Mouse (Mus musculus) gastrocnemius, adult 18-20 months (tissue): Measurements from ENCODE around the gene Smim20. TPM values are rescaled to one million over a fixed set of nuclear protein-coding genes. Genes with fewer than 3 reads are reported as not detected.
A peak's percentile ranks its signal among the peaks of the same experiment; 100 is the strongest.

Source experiments
- DNase-seq: peaks from one replicate; pipeline ENCODE4 v3.0.0; 2021; ENCODE audit warnings: low spot score
- long read RNA-seq, 2 experiments: library from polyadenylated mRNA; stranded (forward); transcript quantifications; one replicate each; pipeline ENCODE4 v2.0.0; 2021
- total RNA-seq, 2 experiments: library from RNA; stranded (reverse); gene quantifications; 2 replicates each; pipeline ENCODE4 v1.2.3; 2021

Smim20 gene
- 10 to 100 TPM; 51.0 to 57.7 TPM for total RNA-seq
- long read RNA-seq, experiment 1, transcript Smim20-201 (3 exons, 922 nt): major isoform, 61 of 73 reads
- long read RNA-seq, experiment 1, partial matches to known transcripts: 0 of 73 reads
- long read RNA-seq, experiment 1, other reads (novel, unspliced or antisense): 6 of 73 reads
- long read RNA-seq, experiment 2, transcript Smim20-201 (3 exons, 922 nt): major isoform, 36 of 42 reads
- long read RNA-seq, experiment 2, partial matches to known transcripts: 3 of 42 reads
- long read RNA-seq, experiment 2, other reads (novel, unspliced or antisense): 1 of 42 reads

DNA sequence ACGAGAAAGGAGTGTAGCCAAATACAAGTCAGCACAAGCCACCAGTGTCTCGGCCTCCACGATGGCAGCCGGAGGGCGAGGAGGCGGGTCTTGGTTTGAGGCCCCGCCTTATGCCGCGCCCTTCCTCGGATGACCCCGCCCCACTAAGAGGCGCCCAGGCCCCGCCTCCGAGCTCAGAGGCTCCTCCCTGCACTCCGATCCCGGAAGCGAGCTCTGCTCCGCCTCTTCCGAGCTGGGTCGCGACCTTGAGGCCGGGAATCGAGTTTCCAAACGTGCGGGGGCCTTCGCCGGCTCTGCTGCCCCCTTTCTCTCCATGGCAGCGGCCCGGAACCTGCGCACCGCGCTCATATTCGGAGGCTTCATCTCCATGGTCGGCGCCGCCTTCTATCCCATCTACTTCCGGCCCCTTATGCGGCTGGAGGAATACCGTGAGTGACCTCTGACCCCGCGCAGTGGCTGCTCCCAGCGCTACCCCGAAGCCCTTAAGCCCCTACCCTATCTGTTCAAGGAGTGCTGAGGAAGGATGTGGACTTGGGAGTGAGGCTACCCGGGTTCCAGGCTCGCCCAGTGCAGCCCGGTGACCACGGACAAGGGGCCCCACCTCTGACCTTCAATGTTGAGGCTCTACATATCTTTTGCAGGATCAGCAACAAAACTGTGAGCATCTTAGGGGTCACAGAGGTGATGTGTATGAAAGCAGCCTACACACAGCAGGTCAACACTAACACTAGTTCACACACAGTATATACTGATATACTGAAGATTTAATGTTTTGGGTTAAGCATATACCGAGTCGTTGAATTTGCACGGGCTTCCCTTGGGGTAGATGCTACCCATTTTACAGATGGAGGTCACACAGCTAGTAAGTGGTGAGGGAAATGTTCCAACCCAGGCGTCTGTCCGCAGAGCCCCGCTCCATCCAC, at the start of gene Smim20:
Gene Smim20, plus strand, starts transcription at position 153 of the 923 bp plus-strand sequence.
- DNase-seq: peak; percentile 85

DNA sequence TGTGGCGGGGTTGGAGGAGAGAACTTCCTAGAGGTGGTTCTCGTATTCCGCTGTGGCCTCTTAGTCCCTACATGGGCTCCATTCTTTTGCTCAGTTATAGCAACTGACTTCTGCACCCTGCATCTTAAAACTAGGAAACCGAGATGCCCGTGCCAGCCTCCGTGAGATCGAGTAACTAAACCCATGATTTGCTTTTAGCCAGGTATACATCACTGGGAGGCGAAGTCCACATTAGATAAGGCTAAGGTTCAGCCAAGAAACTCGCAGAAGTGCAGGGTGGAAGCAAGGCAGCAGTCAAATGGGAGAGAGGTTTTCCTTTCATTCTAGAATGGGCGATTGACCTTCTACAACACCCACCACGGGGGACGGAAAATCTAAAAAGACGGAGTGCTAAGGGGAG, 41.4 kb upstream of the Smim20 start:
- no peak for DNase-seq

DNA sequence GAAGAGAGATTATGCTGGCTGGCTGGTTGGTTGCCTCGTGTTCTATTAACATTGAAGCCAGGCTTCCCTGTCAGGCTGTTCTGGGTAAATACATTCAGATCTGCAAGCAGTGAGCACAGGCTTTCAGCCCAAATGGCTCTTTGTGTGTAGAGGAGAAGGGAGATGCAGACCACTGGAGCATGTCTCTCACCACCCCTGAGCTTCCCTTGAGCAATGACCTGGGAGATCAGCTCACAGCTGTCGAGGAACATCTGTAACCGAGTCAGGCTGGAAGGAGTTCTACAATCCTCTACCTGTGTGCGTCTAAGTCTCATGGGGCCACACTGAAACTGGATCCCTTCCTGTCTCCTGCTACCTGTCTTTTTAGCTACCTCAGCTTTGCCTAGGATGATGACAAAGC, 36.3 kb upstream of the Smim20 start:
- DNase-seq: no peak

DNA sequence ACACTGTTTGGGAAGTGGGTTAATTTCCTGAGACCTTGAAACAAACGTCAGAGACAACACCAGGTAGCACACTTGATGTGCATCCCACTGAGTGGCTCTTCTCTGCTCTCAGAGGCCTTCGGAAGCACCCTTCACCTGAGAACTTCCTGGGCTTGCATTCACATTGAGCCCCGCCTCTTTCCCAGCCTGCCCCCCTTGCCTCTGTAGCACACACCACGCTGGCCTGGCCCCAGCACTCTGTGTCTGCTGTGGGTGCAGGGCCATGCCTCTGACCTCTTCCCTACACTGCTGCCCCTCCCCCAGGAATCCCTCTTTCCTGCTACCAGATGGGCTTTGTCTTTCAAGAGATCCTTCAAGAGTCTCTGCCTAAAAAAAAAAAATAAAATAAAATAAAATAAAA, 31.3 kb upstream of the Smim20 start:
- DNase-seq: no peak

DNA sequence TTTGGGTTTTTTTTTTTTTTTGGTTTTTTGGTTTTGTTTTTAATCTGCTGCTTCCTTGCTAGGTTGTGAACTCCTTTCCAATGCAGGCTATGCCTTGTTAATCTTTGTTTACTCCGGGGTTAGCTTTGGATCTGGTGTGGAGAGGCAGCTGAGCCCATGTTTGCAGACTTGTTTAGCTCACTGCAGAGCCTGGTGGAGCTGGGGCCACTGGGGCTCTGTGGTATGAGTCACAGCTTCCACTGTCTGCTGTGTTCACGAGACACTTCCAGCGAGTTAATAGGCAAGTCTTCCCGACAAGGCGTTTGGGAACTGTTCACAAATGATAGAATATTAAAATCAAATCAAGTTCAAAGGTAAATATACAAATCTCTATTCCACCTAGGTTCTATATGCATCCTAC, 30.7 kb upstream of the Smim20 start:
- no peak for DNase-seq

DNA sequence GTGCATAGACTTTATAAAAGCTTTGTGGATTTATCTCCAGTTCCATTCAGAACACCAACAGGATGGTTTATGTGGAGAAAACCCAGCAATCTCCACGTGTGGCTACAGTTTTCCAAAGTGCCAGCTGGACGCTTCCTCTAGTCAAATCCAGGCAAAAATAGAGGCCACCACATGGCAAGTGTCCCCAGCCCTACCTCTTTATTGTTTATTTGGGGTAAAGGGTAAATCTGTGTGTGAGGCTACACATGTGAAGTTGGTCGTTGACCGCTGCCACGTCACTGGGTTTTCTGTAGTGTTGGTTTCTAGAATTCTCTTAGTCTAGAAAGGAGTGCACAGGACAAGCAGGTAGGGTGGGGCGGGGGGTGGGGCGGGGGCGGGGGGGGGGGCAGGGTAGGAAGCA, 30.1 kb upstream of the Smim20 start:
- no peak for DNase-seq

DNA sequence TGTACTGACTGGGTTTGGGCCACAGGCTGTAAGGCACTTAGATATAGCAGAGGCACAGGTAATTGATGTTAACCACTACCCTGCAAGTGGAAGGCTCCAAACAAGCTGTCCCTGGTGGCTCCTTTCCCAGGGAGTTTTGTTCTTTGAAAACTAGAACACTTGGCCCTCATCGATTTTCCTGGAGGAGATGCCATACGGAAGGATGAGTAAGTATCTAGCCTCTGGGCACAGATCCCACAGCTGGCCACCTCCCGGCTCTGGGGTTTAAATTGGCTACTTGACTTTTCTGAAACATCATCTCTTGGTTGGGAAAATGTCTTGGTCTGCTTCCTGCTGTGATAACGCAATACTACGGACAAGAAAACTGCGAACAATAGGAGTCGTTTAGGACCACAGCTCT, 28.1 kb upstream of the Smim20 start:
- peak; percentile 43 for DNase-seq

DNA sequence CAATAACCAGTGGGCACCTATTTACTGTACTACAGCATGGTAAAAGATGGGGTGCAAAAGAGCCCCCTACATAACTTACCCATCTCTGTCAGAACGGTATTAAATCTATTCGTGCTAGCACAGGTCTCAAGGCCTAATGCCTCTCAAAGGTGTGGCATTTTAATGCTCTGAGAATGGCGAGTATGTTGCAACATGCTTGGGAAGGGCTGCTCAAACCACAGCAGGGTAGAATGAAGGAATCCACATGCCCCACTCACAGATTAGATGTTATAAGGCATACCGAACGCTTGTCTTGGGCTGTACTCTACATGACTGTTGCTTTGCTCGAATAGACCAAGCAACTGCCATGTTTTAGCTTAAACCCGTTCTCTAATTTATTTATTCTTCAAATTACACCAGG, 27.7 kb upstream of the Smim20 start:
- DNase-seq: no peak

DNA sequence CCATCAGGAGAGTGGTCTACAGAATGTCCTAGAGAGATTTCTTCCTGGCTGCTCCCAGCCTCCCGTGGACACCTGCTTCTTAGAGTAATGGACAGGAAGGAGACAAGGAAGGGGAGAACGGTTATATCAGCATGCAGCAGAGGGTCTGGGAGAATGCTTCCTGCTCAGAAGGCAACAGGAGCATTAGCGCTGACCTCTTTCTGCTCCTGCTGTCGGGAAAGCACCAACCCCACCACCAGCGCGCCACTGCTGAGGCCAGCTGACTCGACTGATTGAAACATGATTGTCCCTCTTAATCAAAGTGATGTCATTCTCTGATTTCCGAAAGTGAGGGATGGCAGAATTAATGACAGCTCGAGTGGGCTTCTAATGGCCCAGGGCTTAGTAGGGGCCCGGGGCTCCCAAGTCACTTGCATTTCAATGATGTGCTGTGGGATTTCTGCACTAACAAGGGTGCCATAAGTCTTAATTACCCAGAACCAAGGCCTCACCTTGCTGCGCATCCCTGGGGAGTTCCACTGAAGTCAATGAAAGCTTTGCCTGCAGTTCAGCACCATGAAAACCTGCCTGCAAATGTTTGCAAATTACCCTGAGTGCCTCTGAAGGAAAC, 26.9 kb upstream of the Smim20 start:
- no peak for DNase-seq

DNA sequence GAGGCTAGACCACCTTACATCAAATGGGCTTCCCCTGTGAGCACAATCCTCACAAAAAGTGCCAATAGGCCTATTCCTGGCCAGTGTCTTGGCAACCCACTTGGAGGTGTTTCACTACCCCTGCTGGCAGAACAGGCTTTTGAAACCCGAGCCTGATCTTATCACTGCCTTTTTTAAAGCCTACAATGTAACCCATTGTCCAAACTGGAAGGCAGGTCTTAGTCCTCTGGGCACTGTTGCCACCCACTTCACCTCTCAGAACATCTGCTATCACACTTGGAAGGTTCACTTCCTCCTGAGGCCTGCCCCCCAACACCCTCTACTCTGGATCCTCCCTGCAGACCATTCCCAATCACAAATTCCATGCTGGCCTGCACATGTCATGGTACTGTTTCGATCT, 25.8 kb upstream of the Smim20 start:
- no peak for DNase-seq

DNA sequence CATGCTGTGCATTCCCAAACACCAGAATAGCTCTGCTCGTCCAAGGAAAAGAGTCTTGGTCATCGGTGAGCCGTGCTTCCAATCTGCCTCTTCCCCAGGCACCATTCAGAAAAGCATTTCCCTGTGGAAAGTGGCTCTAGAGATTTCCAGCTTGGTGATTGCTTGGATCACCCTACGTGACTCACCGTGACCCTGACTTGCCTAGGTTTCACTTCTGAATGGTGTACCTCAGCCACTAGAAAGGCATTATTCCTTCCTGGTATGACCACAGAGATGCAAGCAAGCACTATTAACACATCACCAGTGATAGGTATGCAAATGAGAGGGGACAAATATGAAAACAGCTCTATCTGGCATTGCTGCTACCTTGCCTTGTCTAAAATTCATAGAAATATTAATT, 24.9 kb upstream of the Smim20 start:
- no peak for DNase-seq

DNA sequence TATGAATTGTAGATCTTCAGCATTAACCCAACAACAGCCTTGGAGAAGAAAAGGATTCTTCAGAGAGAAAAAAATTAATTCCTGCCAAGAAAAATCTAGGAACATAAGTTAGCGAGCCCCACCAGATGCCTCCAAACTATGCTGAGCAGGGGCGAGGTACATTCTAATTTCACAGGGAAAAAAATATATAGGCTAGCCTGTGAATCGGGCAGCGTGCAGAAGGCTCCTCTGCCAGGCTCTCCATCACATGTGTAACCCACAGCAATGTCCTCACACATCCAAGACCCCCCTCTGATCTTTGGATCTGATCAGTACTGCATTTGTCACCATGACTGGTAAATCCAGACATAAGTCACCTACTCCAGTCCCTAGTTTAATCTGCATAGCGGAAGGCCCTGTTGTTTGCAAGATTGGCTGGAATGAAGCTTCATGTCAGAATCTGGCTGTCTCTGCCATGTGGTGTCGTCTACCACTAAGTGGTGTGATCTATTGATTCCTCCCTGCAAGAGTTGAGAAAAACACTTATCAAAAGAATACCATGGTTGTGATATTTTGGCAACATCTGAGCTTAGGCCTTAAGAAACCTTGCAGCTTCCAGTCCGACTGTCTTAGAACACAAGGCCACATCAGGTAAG, 23.9 kb upstream of the Smim20 start:
- no peak for DNase-seq

DNA sequence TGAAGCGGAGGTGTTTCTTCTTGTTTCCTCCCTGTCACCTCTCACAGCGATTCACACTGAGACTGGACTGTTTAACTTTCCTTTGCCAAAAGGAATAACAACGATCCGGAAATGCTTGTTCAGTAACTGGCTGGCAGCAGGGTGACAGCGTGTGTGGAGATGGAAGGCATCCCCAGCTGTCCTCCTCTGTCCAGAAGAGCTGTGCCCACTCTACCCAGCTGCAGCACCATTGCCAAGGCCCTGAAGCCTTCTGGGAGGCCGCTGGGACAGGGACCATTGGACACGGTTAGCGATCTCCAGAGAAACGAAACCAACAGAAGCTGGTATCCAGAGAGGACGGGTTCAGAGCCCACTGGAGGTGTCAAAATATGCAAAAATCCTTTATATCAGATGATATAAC, 22.9 kb upstream of the Smim20 start:
- no peak for DNase-seq

DNA sequence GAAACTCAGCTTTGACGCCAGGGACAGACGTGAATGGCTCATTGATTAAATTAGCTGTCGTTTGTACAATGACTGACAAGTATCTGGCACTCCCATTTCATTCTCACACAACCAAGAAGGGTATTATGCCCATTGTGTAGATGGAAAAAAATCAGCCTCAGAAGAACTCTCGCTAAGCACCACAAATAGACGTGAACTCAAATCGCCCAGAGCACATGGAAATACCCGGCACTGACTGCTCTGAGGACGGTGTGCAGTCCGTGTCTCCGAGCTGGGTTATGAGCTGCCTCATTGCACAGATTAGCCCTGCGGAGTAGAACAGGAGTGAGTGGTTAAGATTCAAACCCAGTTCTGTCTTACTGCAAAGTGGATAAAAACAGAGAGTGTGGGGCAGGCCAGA, 18.4 kb upstream of the Smim20 start:
- DNase-seq: no peak

DNA sequence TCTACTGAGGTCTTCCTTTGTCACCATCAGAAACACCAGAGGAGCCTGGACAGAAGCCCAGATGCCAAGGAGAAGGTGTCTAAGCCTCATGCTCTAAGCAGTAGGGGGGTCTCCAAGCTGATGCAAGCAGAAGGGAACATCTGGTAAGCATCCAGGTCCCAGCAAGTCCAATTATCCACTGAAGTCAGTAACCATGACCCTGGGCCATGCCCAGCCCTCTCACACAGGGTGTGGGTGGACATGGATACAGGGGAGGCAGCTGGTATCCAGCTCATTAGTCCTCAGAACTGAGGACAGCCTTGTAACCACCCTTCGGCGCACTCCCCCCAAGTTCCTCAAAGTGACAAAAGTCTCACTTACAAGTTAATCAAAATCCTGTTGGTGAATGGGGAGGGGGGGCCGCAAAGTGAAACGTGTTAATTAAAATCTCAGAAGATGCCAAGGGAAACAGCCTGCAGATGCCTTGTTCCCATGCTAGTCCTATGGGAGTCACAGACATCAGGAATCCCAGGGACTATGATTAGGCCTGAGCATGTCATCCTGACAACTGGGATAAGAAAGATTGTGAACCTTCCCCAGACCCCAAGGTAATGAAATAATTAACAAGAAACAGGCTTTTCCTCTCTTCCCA, 17.3 kb upstream of the Smim20 start:
- no peak for DNase-seq

DNA sequence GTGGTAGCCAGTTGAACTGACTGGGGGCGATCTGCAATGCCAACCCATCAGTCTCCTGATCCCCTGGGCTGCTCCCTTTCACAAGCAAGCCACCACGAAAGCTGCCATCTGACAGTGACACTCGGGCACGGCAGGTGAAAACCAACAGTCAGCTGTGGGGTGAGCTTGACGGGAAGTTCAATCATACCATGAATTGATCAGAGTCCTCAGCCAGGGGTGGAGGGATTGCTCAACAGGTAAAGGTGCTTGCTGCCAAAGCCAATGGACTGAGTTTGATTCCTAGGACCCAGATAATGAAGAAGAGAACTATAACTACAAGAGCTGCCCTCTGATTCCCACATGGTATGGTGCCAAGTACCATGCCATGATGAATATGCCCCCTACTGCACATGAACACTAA, 12.7 kb upstream of the Smim20 start:
- DNase-seq: no peak

DNA sequence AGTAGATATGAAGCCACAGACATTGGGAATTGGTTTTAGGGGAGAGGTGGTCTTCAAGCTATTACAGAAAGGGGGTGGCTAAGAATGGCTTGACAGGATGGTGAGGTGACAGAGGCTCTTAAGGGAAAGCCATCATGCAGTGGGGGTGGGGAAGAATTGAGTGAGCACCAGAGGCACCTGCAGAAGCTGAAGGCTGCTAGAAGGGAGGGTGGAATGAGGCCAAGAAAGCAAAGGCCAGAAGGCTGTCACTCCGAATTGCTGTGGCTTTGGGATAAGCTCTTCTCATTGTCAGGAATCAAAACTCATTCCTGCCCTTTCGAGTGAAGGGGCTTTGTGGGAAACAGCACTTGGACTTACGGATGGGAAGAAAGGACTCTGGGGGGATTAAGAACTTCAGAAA, 12.1 kb upstream of the Smim20 start:
- DNase-seq: no peak

DNA sequence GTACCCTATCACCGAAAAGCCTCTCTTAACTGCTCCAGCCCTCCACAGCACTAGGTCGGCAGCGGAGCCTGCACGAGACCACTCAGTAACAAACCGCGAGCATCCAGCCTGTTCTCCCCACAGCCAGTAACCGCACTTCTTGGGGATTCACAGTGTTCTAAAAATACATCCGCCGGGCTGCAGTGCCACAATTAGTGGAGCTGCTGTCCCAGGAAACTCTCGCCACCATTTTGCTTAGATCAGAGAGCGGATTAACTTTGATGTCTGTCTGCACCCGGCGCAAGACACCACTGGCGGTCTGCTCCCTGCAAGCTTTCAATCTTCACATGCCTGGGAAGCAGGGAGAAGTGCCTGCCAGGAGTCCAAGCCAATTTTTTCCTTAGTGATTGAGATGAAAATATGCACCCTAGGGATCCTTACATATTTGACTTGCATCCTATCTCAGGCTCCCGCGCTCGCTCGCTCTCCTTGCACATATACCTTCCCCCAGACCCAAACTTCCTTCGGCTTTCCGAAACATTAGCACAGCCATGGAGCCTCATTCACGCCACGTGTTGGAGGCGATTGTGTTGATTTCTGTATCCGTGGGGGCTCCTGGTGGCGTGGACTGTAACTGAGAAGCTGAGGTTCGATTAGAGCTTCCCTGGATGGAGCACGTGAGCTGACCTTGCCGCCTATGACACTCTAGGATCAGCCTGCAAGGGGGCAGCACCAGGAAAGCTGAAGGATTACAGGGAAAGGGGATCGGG, 8.7 kb upstream of the Smim20 start:
- peak; percentile 30 for DNase-seq

DNA sequence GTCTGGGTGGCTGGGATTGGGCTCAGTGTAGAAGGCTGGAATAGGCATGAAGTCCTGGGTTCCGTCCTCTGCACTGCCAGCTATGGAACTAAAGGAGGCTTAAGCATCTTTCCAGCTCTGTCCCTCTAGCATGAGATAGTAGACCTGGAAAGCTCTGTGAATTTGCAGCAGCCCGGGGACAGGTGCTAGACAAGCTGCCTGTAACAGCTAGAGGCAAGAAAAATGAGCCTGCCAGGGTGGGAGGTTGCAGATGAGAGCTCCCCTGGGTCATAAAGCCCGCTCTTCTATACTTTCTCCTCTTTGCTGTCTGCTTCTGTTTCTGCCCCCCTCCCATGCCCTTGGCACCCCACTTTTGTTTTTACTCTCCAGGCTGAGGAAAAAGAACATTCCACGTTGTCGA, 7.0 kb upstream of the Smim20 start:
- DNase-seq: no peak

DNA sequence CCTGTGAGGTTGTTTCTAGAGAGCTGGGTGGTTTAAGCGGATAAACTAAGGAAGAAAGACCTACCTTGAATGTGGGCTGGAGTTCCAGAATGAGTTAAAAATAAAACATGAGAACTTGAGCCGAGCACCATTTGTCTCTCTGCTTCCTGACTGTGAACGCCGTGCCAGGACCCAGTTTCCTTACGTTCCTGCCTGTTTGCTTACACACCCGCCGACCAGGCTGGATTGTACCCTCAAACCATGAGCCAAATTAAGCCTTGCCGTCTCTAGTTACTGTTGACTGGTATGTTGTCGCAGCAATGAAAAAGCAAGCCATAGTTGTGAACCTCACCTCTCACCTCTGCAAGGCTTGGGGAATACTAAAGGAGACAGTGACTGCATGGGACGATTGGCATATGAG, 4.9 kb upstream of the Smim20 start:
- DNase-seq: peak; percentile 72

DNA sequence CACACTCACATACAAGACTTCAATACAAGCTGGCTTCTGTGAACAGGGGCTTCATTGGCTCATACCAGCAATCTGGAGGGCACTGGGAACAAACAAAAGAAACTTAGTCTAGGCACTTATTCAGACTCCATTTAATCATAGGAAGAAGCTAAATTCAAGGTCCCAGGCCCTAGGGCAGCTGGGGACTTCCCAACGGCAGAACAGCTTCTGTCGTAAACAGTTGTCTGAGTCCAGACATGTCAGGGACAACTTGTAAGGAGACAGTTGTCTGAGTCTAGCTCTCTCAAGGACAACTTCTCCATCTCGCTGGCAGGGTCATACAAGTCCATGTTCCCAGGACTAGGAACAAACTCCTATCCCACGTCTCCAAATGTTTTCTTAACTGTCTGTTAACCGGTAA, 2.8 kb upstream of the Smim20 start:
- DNase-seq: no peak
